Mouse (Mus musculus) gastrocnemius, adult 2 months (tissue): ENCODE data around the gene Zfp526. TPM values are rescaled to one million over a fixed set of nuclear protein-coding genes. Genes with fewer than 3 reads are reported as not detected.

Source experiments
- DNase-seq: peaks from one replicate; pipeline ENCODE4 v3.0.0; 2022
- H3K27ac ChIP-seq: fragments of 200-600 bp; 2 replicates; pipeline ENCODE4 v1.8.1; 2022; ENCODE audit warnings: mild to moderate bottlenecking
- H3K4me3 ChIP-seq: fragments of 200-600 bp; 2 replicates; pipeline ENCODE4 v1.8.1; 2022; ENCODE audit warnings: mild to moderate bottlenecking, moderate library complexity
- CTCF ChIP-seq: fragments of 200-600 bp; IDR thresholded peaks from 2 replicates; pipeline ENCODE4 v1.8.1; 2022; ENCODE audit warnings: antibody characterized with exemption, mild to moderate bottlenecking, moderate library complexity
- intact Hi-C: fragments of 180-260 bp; cut with DNase I; formaldehyde crosslinking; loops from one replicate; pipeline ENCODE4 v1.15.1; 2025
- total RNA-seq, 2 experiments: library from RNA; stranded (reverse); gene quantifications; 2 replicates each; pipeline ENCODE4 v1.2.3; 2021

Zfp526 gene
- total RNA-seq, 2 experiments from 2014 or later, result 5.5 to 6.1 TPM

DNA sequence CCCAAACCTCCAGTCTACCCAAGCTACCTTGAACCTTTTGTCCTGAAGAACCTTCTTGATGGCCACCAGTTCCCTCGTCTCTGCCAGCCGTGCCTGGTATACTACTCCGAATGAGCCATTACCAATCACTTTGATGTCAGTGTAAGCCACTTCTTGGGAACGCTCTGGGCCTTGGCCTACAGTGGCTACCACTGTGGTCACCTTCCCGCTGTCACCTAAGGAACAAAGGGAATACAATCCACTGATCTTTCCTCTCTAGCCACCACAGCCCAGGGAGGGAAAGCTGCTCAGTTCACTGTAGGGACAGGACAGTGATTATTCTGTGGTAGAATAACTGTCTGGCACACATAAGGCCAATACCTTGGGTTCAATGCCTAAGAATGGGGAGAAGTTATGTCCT lies 14.3 kb downstream of the Zfp526 start:
- Histone ChIP-seq H3K4me3 (no peak overlapping the region), H3K27ac (no peak overlapping the region)
- intact Hi-C loops, result loop anchor here (5.0 kb wide), 1 partner anchor 152 kb away; no protein-coding TSS in a partner anchor
- DNase-seq, result no peak
- TF ChIP-seq CTCF, result no peak

- peak within 1 kb of the TSS; percentile 91 for H3K4me3 ChIP-seq
- no peak for TF ChIP-seq CTCF
- intact Hi-C loops, result loop anchor here (2.0 to 5.0 kb wide), 2 partner anchors 17 to 150 kb away; partner anchors contain the start of genes Dedd2 and Zfp526
- DNase-seq, result peak; percentile 99
- H3K27ac ChIP-seq, result peak within 1 kb of the TSS; percentile 93
Observed at GRCm38 (mm10) chr7:25237249-25238014, 16.2 kb downstream of the Zfp526 start, which contains the start of gene Gsk3a. Gene Gsk3a (minus strand): TSS chr7:25237851.

DNA sequence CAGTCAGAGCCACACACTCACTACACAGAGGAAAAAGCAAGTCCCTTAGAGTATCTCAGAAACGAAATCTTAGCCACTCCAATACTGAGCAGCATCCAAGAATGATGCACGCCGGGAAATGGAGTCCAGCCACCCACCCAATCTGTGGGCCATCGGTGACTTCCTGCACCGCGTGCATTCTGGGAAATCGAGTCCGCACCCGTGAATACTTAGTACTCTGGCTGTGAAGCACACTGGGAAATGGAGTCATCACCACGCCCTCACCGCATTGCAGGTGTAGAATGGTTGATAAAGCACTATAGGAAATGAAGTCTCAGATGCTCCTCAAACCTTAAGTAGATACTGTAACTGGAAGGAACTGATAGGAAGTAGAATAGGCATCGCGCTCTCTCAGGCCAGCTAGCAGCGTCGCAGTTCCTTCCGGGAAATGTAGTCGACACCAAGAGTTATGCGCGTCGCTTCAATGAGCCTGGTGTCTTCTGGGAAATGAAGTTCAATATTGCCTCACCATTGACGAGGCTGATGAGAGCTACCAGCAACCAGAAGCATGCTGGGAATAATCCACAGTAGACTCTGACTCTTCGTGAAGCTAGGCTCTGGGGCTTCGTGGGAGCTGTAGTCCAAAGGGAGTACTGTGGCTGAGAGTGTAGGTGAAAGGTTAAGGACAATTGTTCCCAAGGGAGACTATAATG lies 16.9 kb downstream of the Zfp526 start:
- intact Hi-C loops, result loop anchor here (5.0 kb wide), 1 partner anchor 149 kb away; no protein-coding TSS in a partner anchor
- H3K4me3 ChIP-seq, result peak overlapping the region; percentile 91
- H3K27ac ChIP-seq, result peak overlapping the region; percentile 93
- TF ChIP-seq CTCF, result no peak
- DNase-seq, result peak; percentile 94

DNA sequence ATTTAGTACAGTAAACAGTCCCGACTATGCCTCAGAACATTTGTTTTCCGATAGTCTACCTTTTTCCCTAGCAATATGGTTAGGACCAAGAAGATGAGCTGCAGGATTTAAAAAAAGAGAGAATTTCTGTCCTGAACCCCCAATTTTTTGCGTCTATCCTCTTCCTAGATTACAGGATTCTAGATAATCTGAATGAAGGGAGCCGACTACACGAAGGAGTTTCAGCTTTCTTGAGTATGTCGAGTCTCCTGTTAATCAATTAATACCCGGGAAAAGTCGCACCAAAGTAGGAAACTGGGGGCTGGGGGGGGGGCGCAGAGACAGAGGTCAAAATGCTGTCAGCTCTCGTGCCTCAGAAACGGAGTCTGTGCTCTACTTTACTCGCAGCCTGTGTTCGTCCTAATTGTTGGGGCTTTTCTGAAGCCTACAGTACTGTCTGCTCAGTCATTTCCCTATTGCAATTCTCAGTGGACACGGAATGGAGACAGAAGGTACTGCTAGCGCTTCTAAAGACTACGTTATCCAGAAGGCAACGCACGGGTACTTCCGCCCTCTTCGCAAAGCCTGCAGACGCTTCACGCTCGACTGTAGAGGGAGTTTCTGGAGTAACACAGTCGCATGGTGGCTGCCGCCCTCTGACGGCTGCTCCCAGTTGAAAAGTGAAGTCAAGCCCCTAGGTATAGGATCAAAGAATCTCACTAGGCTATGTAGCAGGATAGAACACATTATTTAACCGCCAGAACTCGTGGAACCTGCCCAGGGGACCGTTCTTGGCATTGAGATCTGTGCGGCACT lies 17.8 kb downstream of the Zfp526 start:
- intact Hi-C loops, result loop anchor here (5.0 kb wide), 1 partner anchor 148 kb away; no protein-coding TSS in a partner anchor
- TF ChIP-seq CTCF, result peak; percentile 77
- Histone ChIP-seq H3K4me3 (peak overlapping the region; percentile 91), H3K27ac (peak overlapping the region; percentile 93)
- peak; percentile 88 for DNase-seq

GRCm38 (mm10) chr7:25240631-25241030 lies 19.4 kb downstream of the Zfp526 start:
- no peak overlapping the region for H3K4me3 ChIP-seq
- DNase-seq, result no peak
- intact Hi-C loops, result loop anchor here (1.0 to 2.0 kb wide), 3 partner anchors 38 to 92 kb away; no protein-coding TSS in a partner anchor
- no peak for TF ChIP-seq CTCF
- H3K27ac ChIP-seq, result peak overlapping the region; percentile 93; the same call in 1 of the 2 replicates

DNA sequence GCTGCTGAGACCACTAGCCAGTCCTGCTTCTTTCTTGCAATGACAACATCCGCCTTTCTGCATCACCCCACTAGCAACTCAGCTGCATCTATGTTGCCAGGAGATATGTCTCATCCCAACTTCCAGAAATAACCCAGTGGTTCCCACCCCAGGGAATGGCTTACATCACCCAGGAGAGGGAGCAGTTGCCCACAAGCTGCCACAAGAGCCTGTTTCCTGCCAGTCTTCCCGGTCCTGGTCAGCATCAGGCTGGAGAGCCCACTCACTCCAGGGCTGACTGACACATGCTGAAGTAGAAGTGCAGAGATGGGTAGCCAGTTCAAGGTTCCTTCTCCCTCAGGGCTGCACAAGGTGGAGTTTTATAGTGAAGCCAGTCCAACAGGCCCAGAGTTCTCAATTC lies 19.8 kb downstream of the Zfp526 start:
- H3K27ac ChIP-seq, result peak overlapping the region; percentile 93; the same call in 1 of the 2 replicates
- intact Hi-C loops, result loop anchor here (1.0 to 2.0 kb wide), 3 partner anchors 38 to 92 kb away; no protein-coding TSS in a partner anchor
- peak; percentile 70 for DNase-seq
- TF ChIP-seq CTCF, result peak; percentile 74
- H3K4me3 ChIP-seq, result no peak overlapping the region

DNA sequence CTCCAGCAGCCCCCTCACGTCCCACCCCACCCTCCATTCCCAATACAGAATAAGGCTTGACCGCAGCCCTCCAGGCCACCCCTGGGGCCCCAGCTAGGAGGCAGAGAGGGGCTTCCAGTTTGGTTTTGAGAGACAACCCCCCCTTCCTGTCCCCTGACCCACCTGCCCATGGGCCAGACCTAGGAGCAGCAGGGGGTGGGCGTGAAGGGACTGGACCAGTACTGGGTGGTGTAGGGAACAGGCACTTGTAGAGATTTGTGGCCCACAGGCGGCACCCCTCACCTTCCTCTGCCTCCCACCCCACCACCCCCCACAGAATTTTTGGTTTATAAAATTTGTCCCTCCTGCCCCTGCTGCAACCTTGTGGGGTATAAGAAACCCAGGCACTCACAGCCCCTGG lies 22.1 kb downstream of the Zfp526 start:
- no peak for TF ChIP-seq CTCF
- Histone ChIP-seq H3K4me3 (no peak overlapping the region), H3K27ac (no peak overlapping the region)
- intact Hi-C loops, result no loop called here
- DNase-seq, result peak; percentile 18

- Histone ChIP-seq H3K27ac (peak overlapping the region; percentile 97; the same call in 1 of the 2 replicates), H3K4me3 (no peak overlapping the region)
- DNase-seq, result peak; percentile 19
Observed at GRCm38 (mm10) chr7:25244562-25245369, 23.5 kb downstream of the Zfp526 start.

DNA sequence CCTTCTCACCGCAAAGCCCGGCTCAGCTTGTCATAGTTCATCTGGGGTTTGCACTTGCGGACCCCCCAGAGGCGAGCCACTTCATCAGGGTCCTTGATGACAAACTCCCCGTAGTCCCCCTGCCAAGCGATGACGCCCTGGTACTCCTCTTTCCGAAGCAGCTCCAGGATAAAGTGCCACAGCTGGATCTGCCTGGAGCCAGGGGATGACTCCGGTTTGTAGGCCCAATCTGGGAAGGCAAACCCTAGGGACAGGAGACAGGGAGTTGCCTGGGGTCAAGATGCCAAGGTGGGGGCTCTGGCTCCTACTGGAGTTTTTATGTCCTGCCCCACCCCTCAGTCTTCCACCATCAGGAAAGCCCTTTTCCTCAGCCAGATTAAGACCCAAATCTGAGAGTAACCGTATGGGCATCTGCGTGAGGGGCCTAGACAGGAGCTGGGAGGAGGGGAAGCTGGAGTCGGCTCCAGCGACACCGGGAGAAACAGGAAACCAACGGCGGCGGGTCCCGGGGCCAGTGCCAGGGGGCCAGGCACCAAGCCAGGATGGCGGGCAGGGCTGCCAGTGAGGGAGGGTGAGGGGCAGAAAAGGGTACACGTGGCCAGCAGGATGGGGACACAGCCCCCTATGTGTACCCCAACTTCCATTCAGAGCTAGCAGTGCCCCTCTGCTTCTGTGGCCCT lies 25.0 kb downstream of the Zfp526 start:
- DNase-seq, result peak; percentile 65
- H3K27ac ChIP-seq, result peak overlapping the region; percentile 97
- TF ChIP-seq CTCF, result no peak
- H3K4me3 ChIP-seq, result peak overlapping the region; percentile 95
- intact Hi-C loops, result no loop called here

More at GRCm38 (mm10) chr7:25244562-25245369, 23.5 kb downstream of the Zfp526 start:
- intact Hi-C loops, result no loop called here
- TF ChIP-seq CTCF, result no peak

DNA sequence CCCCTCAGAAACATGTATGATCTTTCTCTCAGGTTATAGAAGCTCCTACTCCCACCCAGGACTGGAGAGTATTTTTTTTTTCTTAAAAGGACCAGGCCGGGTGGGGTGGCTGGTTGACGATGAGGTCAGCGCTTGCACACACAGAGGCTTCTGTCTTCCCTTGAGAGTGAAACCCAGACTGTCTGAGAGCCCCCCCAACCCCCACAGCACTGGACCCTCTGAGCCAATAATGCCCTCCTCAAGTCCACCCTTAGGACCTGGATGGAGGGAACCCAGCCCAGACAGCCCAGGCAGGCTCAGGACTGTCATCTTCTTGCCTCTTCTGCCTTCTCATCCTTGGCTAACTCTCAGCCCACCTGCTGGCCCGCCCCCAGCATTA lies 25.5 kb downstream of the Zfp526 start:
- DNase-seq, result peak; percentile 39
- intact Hi-C loops, result no loop called here
- H3K4me3 ChIP-seq, result peak overlapping the region; percentile 95
- no peak for TF ChIP-seq CTCF
- peak overlapping the region; percentile 97 for H3K27ac ChIP-seq

- no peak for TF ChIP-seq CTCF
Observed at GRCm38 (mm10) chr7:25247498-25247897, 26.3 kb downstream of the Zfp526 start.

More at GRCm38 (mm10) chr7:25247498-25247897, 26.3 kb downstream of the Zfp526 start:
- peak; percentile 18 for DNase-seq
- peak overlapping the region; percentile 95 for H3K4me3 ChIP-seq
- intact Hi-C loops, result no loop called here
- peak overlapping the region; percentile 97 for H3K27ac ChIP-seq
